Mouse (Mus musculus) hindbrain, embryonic 10.5 days (tissue): ENCODE results near the gene Pde3a. TPM values are rescaled to one million over a fixed set of nuclear protein-coding genes. Genes with fewer than 3 reads are reported as not detected.

ENCODE experiments used
- DNase-seq: peaks from one replicate; pipeline ENCODE4 v3.0.0-alpha.2; 2017; ENCODE audit warnings: low spot score
- H3K27ac ChIP-seq: fragments of 300-500 bp; sonication (generic); 2 replicates; pipeline ENCODE4 v1.5.1; 2016; ENCODE audit warnings: mild to moderate bottlenecking, moderate library complexity
- H3K27me3 ChIP-seq: fragments of 300-500 bp; sonication (generic); 2 replicates; pipeline ENCODE4 v1.6.1; 2016; ENCODE audit warnings: mild to moderate bottlenecking; ENCODE audit not compliant: poor library complexity, insufficient read depth, severe bottlenecking
- H3K36me3 ChIP-seq: fragments of 300-500 bp; sonication (generic); 2 replicates; pipeline ENCODE4 v1.6.1; 2016; ENCODE audit warnings: mild to moderate bottlenecking, moderate library complexity
- H3K4me1 ChIP-seq: fragments of 300-500 bp; sonication (generic); replicated peaks from 2 replicates; pipeline ENCODE4 v1.6.1; 2016; ENCODE audit warnings: mild to moderate bottlenecking
- H3K4me3 ChIP-seq: fragments of 300-500 bp; sonication (generic); 2 replicates; pipeline ENCODE4 v1.5.1; 2016; ENCODE audit warnings: mild to moderate bottlenecking, moderate library complexity
- H3K9me3 ChIP-seq: fragments of 300-500 bp; sonication (generic); 2 replicates; pipeline ENCODE4 v1.6.1; 2016; ENCODE audit warnings: mild to moderate bottlenecking, moderate library complexity
- WGBS: fragments of 180-500 bp; shearing (Covaris S2); methylation state at CpG from one replicate; pipeline ENCODE4 v1.1.7; 2016; 5-methylcytosine and 5-hydroxymethylcytosine counted together
- polyA plus RNA-seq: library from polyadenylated mRNA; unstranded; fragments of >200 nt; fragmentation: Nextera tagmentation; extraction: Ambion mirVana; gene quantifications from 2 replicates; pipeline ENCODE4 v1.2.1, GENCODE M21; 2016

Pde3a gene
- polyA plus RNA-seq, 1 experiment from 2014 or later: 1.1 TPM

DNA sequence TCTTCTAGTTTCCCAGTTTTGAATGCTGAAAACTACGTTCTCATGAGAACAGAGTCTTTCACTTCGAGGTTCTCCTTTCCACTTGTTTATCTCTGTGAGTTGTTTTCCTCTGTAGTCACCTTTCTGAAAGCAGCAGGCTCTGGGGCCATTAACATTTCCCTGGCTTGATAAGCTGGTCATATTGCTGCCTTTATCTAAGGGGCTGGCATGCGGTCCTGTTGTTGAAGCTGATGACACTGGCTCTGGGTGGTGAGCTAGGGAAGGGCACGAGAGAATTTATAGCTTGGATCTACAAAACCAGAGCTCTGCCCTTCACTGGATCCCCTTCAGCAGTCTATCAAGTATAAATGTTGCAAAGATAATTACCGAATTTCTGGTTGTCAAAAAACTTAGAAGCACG lies 24.6 kb downstream of the Pde3a start:
- WGBS: 85% methylated on average over 6 of the region's 6 CpGs
- Histone ChIP-seq H3K4me3 (no peak overlapping the region), H3K9me3 (no peaks in the 10 kb centered on the region), H3K36me3 (no peaks in the 10 kb centered on the region), H3K4me1 (0 out of 2 replicates have a peak, but pooled peaks cover 3% of the 10 kb centered on the region), H3K27ac (no peak overlapping the region), H3K27me3 (no peaks in the 10 kb centered on the region)
- DNase-seq: no peak

DNA sequence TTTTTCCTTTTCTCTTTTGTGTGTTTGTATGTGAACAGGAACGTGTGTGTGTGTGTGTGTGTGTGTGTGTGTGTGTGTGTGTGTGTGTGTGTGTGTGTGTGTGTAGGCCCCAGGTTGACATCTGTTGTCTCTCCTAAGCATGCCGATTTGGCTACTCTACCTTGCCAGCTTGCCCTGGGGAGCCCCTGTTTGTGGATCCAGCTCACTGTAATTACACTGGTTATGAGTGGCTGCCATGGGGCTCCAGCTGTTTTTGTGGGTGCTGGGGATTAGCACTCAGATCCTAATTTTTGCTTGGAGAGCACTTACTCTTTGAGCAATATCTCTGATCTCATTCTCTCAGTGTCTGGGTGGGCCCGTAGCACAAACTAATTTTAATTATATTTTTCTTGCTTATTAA lies 32.6 kb downstream of the Pde3a start:
- no peak for DNase-seq
- H3K4me1 ChIP-seq: 0 out of 2 replicates have a peak, but pooled peaks cover 3% of the 10 kb centered on the region
- H3K27ac ChIP-seq: no peak overlapping the region
- no peaks in the 10 kb centered on the region for H3K9me3 ChIP-seq
- WGBS: 89% methylated on average over 3 of the region's 3 CpGs
- H3K4me3 ChIP-seq: no peak overlapping the region
- no peaks in the 10 kb centered on the region for H3K27me3 ChIP-seq
- no peaks in the 10 kb centered on the region for H3K36me3 ChIP-seq

DNA sequence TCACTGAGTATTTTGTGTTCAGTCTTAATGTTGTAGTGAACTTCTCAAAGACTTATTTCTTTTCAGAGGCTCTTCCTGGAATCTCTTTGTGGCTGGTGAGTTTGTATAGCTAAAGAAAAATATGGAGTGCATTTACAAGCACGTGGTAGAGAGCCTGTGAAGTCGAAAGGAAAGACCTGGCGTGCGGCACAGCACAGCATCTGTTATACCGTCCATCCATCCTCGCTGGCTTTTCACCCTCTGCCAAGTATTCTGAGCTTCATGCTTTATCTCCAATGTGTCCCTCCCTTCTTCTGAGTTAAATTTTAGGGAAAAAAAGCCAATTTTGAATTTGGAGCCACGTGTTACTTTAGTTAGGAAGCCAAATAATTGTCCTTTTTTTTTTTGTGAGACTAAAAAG lies 33.7 kb downstream of the Pde3a start:
- 86% methylated on average over 7 of the region's 7 CpGs for WGBS
- Histone ChIP-seq H3K36me3 (no peaks in the 10 kb centered on the region), H3K4me3 (no peak overlapping the region), H3K4me1 (0 out of 2 replicates have a peak, but pooled peaks cover 3% of the 10 kb centered on the region), H3K9me3 (no peaks in the 10 kb centered on the region), H3K27ac (no peak overlapping the region), H3K27me3 (no peaks in the 10 kb centered on the region)
- DNase-seq: no peak

DNA sequence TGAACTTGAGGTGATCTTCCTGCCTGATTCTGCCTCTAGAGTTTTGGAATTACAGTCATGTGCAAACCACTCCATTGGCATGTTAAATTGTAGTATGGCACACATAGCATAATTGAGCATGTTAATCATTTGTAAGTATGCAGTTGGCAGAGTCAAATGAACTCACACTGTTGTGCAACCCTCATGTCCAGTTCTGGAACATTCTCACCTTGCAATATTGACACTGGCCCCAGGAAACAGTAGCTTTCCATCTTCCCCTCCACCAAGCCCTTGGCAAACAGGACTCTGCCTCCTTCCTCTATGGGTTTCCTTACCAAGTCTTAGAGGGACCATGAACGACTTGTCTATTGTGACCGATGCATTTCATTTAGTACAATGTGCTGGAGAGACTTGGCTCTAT lies 42.1 kb downstream of the Pde3a start:
- Histone ChIP-seq H3K4me3 (no peak overlapping the region), H3K27me3 (no peaks in the 10 kb centered on the region), H3K36me3 (no peaks in the 10 kb centered on the region), H3K27ac (no peak overlapping the region), H3K9me3 (no peaks in the 10 kb centered on the region), H3K4me1 (no peaks in the 10 kb centered on the region)
- DNase-seq: no peak
- WGBS: 95% methylated on average over 2 of the region's 2 CpGs

DNA sequence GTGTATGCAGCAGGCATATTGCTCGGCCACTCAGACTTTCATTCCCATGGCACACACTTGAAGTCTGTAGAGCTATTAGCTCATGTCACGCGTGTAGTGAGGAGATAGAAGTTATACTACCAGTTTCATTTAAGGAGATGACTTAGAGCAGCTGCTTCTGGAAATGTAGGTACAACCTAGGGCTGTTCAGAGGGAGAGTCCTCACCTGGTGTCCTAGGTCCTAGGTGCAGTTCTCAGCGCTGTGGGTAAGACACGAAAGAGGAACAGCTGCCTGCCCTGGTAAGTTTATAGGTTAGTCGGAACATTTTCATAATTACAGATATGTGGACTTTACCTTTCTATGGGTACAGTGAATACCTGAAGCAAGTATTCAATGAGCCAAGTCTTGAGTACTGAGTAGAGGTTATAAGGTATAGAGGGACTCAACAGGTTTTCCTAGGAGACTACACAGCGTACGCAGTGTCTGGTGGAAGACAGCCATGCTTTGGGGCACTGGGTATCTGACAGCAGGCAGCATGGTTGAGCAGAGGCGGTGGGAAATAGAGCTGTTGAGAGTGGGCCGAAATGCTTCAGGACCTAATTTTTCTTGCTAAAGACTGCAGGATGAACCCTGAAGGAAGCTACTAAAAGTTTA lies 43.9 kb downstream of the Pde3a start:
- Histone ChIP-seq H3K4me1 (no peaks in the 10 kb centered on the region), H3K4me3 (no peak overlapping the region), H3K27me3 (no peaks in the 10 kb centered on the region), H3K36me3 (no peaks in the 10 kb centered on the region), H3K9me3 (no peaks in the 10 kb centered on the region), H3K27ac (no peak overlapping the region)
- DNase-seq: no peak
- 87% methylated on average over 10 of the region's 10 CpGs for WGBS

DNA sequence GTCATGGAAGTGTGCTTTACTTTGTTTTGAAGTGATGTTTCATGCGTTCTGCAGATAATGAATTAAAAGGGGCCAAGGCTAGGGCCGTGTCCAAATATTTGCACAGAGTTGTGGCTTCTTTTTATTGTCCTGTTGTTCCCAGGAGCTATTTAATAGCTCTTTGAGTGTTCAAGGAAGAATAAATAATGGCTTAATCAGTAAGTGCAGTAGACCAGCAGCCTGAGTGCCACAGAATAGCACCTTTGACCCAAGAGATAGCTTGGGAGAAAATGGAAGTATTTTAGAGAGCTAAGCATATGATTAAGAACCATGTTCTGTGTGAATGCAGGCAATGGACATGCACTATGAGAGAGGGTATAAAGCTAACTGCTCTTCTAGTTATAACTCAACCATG lies 44.4 kb downstream of the Pde3a start:
- DNase-seq: no peak
- H3K27me3 ChIP-seq: no peaks in the 10 kb centered on the region
- WGBS: 72% methylated on average over 2 of the region's 2 CpGs
- H3K4me3 ChIP-seq: no peak overlapping the region
- H3K4me1 ChIP-seq: no peaks in the 10 kb centered on the region
- H3K9me3 ChIP-seq: no peaks in the 10 kb centered on the region
- no peaks in the 10 kb centered on the region for H3K36me3 ChIP-seq
- H3K27ac ChIP-seq: no peak overlapping the region

DNA sequence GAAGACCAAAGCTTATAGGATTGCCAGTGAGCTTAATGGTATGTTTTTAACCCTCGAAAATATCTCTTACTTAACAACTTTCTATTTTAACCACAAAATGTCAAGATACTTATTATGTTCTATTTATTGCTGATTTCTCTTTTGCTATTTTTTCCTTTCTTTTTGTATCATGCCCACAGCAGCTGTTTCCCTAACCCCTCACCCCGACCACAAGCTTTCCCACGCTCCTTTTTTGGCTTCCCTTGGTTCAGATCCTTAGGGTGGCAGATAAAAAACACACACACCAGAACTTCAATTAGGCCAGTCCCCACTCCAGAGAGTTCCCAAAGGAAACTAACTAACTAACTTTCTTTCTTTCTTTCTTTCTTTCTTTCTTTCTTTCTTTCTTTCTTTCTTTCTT lies 46.2 kb downstream of the Pde3a start:
- H3K36me3 ChIP-seq: no peaks in the 10 kb centered on the region
- WGBS: 81% methylated on average over 3 of the region's 3 CpGs
- no peaks in the 10 kb centered on the region for H3K9me3 ChIP-seq
- no peak overlapping the region for H3K27ac ChIP-seq
- H3K4me1 ChIP-seq: no peaks in the 10 kb centered on the region
- no peaks in the 10 kb centered on the region for H3K27me3 ChIP-seq
- no peak overlapping the region for H3K4me3 ChIP-seq
- DNase-seq: no peak

DNA sequence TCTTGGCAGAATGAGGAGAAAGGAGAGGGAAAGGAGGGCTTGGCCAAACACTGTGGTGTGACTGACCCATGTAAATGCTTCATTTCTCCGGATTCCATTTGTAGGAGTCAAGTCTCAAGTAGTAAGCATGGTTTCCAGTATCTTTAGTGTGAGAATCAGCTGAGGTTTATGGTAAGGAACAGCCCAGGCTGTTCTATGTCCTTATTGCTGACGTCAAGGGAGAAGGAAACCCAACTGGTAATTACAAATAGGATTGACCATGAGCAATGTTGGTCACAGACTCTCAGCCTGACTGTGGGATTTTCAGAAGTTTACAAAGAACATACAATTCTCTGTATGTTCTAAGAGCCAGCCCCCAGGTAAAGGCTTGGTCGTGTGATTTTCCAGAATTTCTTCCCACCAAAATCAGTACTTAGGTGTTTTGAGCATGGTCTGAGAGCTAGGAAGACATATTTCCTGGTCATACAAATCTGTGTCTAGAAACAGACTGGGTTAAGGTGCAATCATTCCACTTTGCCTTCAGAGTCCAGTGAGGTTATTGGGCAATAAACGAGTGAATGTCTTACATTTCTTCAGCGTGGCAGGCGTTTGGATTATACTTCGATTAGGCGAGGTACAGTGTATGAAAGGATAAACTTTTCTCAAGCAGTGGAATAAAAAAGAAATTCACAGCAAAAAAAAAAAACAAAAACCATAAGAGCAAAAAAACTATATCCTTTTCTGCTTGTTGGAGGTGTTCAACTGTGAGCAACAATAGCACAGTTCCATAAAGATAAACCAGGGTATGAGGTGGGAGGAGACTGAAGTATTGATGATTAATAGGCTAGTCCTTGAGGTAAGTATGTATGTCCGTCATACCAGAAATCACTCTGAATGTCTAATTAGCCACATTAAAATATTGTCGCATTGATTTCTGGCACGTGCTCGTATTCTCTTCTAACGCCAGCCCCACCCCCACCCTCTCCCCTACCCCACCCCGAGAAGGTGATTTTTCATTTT lies 53.0 kb downstream of the Pde3a start:
- Histone ChIP-seq H3K4me1 (no peaks in the 10 kb centered on the region), H3K4me3 (no peak overlapping the region), H3K36me3 (no peaks in the 10 kb centered on the region), H3K27ac (no peak overlapping the region), H3K9me3 (no peaks in the 10 kb centered on the region), H3K27me3 (no peaks in the 10 kb centered on the region)
- no peak for DNase-seq
- 91% methylated on average over 14 of the region's 14 CpGs for WGBS

DNA sequence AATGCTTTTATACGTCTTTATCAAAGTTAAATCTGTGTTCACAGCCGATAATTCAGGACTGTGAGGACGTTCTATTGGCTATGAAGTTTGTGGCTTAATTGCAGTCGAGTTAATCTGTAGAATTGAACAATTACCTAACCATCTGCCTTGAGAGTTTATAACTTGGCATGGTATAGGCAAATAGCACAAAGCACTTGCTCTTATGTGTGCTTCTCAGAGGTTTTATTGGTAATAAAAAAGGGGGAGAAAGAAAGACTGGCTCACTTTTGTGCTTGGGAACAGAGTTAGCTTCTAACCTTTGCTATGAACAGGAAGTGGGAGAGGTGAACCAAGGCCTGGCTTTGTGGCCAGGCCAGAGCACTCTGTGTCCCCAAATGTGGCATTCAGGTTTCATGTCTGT lies 53.8 kb downstream of the Pde3a start:
- H3K27ac ChIP-seq: no peak overlapping the region
- no peak overlapping the region for H3K4me3 ChIP-seq
- WGBS: 88% methylated on average over 4 of the region's 4 CpGs
- DNase-seq: no peak
- no peaks in the 10 kb centered on the region for H3K4me1 ChIP-seq
- no peaks in the 10 kb centered on the region for H3K27me3 ChIP-seq
- no peaks in the 10 kb centered on the region for H3K36me3 ChIP-seq
- no peaks in the 10 kb centered on the region for H3K9me3 ChIP-seq

DNA sequence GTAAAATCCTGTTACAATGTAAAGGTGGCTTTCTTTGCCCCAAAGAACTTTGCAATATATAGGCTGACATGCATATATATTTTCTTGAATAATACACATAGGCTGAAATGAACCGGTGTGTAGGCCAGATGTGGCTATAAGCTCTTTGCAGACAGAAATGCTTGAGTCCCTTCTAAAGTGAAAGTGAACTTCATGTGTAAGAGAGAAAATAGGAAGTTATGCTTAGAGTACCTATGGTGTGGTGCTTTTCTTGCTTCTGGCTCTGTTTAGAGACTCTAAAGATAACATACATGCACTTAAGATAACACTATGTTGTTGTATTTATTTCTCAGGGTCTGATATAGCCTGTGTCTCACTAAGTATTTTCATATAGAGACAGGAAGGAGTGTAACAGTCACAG lies 58.3 kb downstream of the Pde3a start:
- Histone ChIP-seq H3K4me3 (no peak overlapping the region), H3K27ac (no peak overlapping the region), H3K36me3 (no peaks in the 10 kb centered on the region), H3K9me3 (no peaks in the 10 kb centered on the region), H3K27me3 (no peaks in the 10 kb centered on the region), H3K4me1 (no peaks in the 10 kb centered on the region)
- WGBS: 90% methylated on average over 1 of the region's 1 CpGs
- no peak for DNase-seq

DNA sequence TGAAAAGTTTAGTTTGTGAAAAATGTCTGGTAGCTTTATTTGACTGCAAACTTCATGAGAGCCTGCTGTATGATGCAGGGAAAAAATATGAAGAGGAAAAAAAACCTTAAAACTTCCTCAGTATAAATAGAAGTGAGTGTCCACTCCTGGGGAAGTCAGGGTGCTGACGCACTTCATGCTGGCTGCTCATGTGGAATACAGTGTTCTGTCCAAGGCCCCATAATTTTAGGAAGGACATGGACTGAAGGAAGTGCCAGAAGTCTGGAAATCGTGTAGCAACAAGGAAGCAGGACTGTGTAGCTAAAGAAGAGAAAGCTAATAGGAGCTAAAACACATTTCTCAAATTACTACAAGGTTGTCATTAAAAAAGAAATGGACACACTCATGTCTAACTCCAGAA lies 59.4 kb downstream of the Pde3a start:
- H3K4me3 ChIP-seq: no peak overlapping the region
- H3K27me3 ChIP-seq: no peaks in the 10 kb centered on the region
- no peaks in the 10 kb centered on the region for H3K9me3 ChIP-seq
- DNase-seq: no peak
- no peak overlapping the region for H3K27ac ChIP-seq
- H3K4me1 ChIP-seq: no peaks in the 10 kb centered on the region
- 85% methylated on average over 2 of the region's 2 CpGs for WGBS
- H3K36me3 ChIP-seq: no peaks in the 10 kb centered on the region

DNA sequence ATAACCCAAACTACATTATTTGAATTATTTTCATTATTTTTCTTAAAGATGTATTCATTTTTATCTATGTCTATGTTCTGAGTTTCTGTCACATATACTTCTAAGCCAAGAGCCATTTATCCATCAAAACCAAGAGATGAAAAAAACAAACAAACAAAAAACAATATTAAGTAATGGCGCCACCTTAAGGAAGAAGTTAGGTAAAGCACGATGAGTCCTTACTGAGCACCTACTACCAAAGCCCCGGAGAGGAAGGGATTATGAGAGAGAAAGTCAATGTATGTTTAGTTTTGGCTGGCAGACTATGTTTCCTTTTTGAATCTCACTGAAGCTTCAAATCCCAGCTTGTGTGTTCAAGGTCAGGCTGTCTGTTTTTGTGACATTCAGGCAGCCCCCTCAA lies 60.8 kb downstream of the Pde3a start:
- DNase-seq: no peak
- Histone ChIP-seq H3K27ac (no peak overlapping the region), H3K36me3 (no peaks in the 10 kb centered on the region), H3K9me3 (no peaks in the 10 kb centered on the region), H3K27me3 (no peaks in the 10 kb centered on the region), H3K4me3 (no peak overlapping the region), H3K4me1 (no peaks in the 10 kb centered on the region)
- 33% methylated on average over 3 of the region's 3 CpGs for WGBS

DNA sequence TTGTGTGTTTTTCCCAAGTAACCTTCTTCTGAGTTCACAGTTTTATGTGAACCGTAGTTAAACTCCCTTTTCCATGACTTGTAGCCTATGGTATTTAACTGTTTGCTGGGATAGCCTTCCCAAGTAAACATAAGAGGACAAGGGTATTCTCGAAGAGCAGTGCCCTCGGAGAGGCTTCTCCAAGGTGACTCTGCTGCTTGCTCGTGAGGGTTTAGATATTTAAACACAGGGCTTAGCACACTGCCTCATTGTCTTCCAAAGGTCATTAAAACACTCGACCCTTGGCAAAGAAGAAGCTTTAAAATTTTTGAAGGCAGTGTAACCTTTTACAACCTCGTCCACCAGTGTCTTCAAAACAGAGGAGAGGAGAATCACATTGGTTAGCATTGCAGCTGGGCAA lies 61.3 kb downstream of the Pde3a start:
- DNase-seq: no peak
- Histone ChIP-seq H3K4me1 (no peaks in the 10 kb centered on the region), H3K4me3 (no peak overlapping the region), H3K9me3 (no peaks in the 10 kb centered on the region), H3K36me3 (no peaks in the 10 kb centered on the region), H3K27me3 (no peaks in the 10 kb centered on the region), H3K27ac (no peak overlapping the region)
- 58% methylated on average over 6 of the region's 6 CpGs for WGBS
